Mouse (Mus musculus) kidney, postnatal 4 days (tissue): ENCODE results near the gene Fgd2.

ENCODE experiments used
- DNase-seq, 2 experiments: peaks; one replicate each; pipeline ENCODE4 v3.0.0; 2021; ENCODE audit warnings: mixed read lengths in 2 of 2

The Fgd2 gene

DNA sequence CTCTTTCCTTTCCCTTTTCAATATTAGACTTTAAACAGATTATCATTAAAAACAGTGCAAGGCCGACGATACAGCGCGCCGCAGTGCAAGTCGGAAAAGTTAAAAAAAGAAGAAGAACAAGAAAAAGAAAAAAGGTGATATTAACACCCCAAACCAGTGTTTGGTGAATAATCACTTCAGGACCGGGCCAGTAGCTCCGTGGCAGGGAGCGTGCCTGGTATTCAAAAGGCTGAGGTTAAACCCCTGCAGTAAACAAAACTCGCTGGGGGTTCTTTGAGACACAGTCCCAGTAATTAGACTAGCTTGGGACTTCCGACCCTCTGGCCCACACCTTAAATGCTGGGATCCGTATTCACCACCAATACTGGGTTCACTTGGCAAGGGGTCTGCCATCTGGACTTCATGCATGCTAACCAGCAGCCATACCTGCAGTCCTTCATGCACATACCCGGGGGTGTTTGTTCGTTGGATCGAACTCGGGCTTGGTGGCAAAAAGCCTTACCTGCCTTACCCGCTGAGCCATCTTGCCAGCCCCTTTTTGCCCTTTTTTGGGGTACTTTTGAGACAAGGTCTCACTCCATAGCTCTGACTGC is 37.8 kb downstream of the Fgd2 start:
- DNase-seq: no peak

DNA sequence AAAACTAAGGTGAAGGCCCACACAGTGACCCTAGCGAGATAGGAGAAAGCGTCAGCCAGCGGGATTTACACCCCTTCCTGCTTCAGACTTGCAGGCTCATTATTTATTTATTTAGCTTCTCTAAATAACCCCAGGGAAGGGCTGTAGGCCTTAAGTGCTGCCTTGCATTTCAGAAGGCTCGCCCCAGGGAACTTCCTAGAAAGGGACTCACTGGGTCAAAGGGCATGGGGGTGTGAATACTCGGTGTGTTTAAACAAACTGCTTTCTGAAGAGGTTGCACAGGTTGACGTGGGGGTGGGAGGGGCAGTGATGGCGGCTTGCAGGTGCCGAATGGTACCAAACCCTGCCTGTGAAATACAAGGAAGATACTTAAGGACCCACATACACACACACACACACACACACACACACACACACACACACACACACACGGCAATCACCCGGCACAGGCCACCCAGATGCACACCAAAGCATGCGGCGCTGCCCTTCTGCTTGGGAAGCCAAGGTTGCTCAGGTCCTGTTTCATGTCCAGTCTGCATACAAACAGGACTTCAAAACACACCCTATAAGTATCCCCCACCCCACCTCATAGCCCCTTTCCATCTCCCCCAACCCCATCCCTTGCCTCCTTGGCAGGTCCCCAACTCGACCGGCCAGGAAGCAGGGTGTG is 38.7 kb downstream of the Fgd2 start:
- DNase-seq: peak in 1 of 2 experiments; percentile 41

DNA sequence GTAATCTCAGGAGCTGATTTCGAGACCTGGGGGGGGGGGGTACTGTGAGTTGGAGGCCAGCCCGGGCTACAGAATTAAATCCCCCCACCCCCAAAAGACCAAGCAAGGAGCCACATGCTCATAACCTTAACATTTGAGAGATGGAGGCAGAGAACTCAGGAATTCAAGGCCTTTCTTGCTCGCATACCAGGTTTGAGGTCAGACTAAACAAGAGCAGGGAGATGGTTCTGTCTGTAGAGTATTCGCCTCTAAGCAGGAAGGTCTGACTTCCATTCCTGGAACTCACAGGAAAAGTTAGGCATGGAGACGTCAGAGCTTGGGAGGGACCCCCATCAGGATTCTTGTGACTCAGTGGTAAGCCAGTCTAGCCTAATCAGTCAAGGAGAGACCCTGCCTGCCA is 39.3 kb downstream of the Fgd2 start:
- DNase-seq: no peak

DNA sequence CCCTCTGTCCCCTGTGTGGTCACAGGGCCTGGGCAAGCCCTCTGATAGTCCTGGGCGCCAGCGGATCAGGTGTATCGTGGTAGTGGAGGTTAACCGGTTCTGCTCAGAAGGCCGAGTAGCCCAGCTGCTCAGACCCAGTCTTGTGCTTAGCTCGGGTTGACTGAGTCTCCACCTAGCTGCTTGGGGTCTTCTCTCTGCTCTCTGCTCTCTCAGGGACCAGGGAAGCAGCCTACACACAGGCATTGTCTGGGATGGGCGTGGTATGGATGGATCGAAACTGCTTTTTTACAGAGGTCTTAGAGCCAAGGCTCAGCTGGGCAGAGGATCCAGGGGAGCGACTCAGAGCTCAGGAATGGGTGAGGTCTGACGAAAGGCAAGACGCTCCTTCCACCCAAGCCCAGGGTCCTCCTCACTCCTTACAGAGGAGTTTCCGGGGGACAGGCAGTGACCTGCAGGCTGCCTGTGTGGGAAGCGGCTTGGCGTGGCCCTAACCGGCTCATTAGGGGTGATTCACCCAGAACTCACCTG is 41.1 kb downstream of the Fgd2 start:
- DNase-seq: no peak

DNA sequence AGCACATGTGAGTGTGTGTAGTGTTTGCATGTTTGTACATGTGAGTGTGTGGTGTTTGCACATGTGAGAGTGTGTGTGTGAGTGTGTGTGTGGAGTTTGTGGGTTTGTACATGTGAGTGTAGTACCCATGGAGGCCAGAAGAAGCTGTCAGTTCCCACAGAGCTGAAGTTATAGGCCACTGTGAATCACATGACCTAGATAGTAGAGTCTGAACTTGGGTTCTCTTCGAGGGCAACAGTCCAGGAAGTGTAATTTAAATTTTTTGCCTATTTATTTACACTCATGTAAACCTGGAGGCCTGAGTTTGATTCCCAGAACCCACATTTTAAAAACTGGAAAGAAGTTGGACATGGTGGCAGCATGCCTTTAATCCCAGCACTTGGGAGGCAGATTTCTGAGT is 42.5 kb downstream of the Fgd2 start:
- DNase-seq: no peak

DNA sequence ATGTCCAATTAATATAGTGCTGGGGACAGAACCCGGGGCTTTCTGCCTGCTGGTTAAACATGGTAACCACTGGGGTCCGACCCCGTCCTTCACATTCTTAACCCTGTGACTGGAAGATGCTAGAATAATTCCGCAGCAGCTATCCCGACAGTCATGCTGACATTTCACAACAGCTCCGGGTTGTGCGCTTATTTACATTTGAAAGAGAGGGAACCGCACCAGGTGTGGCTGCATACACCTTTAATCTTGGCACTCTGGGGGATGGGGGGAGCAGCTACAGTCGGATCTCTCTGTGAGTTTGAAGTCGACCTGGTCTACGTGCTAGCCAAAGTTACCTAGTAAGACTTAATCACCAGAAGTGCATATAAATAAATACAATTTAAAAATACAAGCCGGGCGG is 44.8 kb downstream of the Fgd2 start:
- DNase-seq: no peak

DNA sequence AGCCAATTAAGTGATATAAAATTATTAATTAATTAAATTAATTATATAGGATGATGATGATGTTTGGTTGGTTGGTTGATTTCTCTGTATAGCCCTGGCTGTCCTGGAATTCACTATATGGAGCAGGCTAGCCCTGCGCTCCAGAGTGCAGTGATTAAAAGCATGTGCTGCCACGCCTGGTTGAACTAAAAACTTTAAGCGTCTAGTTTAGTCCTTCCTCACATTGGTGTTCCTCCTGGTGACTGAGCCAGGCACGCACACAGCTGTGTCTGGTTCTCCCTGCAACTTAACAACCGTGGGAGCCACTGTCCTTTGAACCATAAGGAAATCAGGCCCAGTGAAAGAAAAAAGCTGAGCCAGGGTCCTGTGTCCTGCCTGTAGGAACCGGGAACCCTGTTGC is 45.4 kb downstream of the Fgd2 start:
- DNase-seq: peak in 1 of 2 experiments; percentile 23

DNA sequence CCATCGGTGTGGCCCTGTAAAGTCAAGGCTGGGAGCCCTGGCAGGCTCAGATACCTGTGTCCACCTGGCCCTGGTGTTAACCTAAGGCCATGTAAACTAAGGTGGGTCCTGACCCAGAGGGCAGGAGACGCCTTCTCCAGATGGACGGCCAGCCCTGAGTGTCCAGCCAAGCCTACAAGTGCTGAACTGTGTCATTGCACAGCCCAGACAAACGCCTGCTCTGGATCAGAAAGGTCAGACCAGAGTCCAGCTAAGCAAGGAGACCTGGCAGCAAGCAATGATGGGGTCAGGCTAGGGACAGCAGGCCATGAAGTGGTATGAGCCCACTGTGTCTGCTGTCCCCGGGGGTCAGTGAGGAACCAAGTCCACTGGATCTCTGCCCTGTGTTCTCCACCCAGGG is 46.7 kb downstream of the Fgd2 start:
- DNase-seq: no peak

DNA sequence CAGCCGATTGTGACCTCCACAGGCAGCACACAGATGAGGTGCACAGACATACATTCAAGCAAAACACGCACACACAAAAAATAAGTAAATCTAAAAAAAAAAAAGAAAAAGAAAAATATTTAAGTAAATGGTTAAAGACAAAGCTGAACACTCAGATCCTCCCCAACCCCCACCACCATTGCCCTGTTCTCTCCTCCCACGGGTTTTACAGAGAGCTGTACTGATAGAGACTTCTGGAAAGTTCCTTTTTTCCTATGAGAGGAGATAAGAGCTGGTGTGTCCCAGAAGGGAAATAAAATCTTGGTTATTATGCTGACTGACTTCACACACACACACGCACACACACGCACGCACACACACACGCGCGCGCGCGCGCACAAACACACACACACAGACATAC is 47.6 kb downstream of the Fgd2 start:
- DNase-seq: no peak

DNA sequence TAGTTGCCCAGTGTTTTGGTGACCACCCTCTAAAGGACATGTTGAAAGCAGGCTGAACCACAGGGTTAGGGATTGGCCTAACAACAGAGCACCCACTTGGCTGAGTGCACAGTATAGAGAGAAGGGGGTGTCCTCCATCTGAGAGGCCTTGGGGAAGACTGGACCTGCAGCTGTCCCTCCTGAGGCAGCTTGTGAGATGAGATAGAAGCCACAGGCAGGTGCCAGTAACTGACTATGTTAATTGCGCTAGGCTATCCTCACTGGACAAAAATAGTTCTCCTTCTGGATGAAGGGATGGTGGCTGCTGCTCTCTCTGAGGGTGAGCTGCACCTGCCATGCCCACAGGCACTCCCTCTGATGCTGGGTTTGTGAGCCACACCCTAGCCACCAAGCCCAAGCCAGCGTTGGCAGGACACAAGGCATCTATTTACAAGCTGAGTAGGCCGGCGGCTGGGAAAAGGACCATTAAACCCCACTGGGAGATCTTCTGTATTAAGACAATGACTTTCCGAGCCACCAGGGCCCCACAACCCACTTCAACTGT is 49.2 kb downstream of the Fgd2 start:
- DNase-seq: no peak

DNA sequence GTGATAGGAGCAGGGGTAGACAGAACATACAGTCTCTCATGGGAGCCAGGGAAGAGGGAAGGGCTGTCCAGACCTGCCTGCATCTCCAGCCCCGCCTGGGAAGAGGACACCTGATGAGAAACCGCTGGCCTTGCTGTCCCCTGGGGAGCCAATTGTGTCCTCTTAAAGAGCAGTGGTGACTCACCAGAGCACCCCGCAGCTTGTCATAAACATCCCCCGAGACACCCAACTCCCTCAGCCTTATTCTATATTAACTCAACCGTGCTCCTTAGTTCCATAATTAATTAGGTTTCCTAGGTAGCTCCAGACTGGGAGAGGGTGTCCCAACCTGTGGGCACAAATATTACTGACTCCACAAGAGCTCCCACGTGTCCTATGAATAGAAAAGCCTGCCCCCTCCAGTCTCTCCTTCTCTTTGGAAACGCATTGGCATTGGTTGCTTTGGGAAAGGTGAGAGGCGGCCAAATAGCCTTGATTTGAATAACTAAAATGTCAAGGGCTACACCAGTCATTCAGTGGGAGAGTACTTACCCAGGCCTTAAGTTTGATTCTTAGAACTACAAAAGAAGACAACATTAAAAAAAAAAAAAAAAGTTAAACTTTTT is 51.2 kb downstream of the Fgd2 start:
- DNase-seq: no peak

DNA sequence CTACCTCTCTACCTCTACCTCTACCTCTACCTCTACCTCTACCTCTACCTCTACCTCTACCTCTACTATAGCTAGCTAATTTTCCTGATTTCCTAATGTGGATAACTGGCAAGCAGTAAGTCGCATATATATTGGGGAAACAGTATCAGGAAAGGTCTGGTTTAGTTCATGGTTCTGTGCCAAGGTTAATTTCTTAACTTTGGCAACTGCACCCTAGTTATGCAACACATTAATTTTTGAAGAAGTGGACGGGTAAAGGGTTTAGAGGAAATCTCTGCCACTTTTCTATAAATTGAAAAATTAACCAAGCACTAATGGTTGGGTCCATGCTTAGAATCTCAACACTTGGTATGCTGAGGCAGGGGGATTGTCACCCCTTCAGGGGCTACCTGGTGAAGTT is 53.9 kb downstream of the Fgd2 start:
- no peak for DNase-seq

DNA sequence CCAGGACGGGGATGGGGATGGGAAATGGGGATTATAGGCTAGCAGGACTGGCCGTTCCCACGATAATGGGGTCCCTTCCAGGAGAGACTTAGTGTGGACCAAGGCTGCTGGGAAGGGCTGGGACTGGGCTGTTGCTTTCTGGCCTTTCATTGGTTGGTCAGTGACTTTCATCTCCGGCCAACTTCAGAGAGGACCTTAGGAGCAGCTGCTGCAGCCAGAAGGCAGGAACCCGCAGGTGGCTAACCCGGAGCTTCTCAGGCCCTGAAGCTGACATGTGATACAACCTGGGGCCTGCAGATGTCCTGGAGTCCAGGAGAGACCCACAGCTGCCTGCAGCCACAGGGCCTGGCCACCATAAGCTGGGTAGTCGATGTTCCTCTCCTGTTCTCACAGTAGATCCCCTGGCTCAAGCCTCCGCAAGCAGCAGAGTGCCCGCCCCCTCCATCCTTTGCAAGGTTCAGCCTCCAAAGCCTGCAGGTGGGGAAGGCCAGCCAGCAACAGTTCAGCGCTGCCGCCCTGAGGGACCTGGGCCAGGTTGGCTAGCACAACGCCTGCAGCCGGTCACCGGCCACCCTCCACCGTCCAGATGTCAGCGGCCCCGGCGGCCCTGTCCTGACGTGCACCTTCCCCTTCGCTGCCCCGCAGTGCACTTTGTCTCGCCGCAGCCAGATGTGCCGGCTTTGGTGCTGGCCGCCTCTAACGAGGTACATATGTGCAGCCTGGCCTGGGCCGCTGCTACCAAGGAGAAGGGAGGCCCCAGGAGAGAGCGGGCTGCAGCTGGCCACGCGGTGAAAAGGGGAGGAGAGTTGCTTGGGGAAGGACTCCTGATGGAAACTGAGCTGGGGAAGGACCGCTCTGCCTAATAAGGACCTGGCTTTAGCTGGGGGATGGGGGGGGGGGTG is 55.3 kb downstream of the Fgd2 start:
- DNase-seq: peak; percentile 56 to 71

DNA sequence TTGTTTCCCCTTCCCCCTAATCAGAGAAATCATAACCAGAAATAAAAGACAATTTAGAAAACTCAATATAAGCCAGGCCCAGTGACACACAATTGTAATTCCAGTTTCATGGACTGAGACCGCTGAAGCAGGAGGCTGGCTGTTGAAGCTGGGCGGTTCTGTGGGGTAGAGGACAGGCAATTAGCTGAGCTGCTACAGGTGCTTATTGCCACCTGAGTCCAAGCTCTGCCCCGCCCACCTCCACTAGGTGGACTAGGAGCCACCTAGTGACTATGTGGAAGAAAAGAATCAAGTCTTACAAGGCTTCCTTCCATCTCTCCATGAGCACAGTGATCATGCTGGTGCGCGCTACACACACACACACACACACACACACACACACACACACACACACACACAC is 56.0 kb downstream of the Fgd2 start:
- DNase-seq: peak; percentile 49 to 67

DNA sequence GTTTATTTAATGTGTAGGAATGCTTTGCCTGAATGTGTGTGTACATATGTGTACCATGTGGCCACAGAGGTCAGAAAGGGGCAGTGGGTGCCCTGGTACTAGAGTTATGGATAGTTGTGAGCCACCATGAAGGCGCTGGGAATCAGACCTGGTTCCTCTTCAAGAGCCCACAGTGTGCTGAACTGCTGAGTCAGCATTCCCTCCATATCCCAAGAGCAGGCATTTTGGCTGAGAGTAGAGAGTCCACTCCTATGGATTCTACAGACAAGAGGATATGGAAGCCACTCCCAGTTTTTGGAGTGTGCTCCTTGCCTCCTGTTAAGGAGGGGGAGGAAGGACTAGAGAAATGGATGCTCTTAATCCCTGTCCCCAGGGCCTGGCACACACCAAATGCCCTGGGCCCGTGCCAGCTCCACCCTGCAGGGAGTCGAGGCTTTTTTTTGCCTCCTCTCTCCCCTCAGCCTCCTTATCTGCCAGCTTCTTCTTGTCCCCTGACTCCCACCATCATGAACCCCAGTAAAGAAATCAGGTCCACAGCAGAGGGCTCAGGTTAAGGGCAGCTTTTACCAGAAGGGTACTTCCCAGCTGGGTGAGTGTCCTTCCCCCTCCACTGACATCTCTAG is 58.2 kb downstream of the Fgd2 start:
- no peak for DNase-seq

DNA sequence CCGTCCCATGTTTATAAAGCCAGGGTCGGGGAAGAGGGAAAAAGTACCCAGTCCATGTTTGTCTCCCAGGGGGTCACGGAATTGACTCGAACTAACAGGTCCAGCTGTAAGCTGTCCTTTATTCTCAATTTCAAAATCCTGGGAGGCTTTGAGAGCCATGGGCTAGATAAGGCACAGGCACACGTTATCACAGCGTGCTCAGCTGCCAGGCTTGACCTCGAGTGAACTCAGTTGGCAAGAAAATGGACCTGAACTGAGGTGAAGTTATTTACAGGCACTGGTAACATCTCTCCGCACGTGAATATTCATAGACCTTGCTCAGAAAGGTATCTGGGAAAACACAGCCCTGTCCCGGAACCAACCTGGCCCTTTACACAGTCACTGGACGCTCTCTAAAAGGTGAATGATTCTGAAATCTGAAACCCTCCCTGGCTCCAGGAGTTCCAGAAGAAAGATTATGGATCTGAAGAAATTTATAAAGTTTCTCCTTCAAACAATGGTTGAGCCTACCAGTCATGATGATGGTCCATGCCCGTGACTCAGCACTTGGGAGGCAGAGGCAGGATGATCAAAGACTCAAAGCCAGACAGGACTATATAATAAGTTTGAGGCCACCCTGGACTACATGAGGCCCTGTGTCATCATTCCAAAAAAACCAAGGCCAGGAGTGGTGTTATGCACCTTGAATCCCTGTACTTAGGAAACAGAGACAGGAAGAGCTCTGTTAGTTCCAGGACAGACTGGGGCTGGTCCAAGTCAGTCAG is 59.4 kb downstream of the Fgd2 start:
- no peak for DNase-seq

DNA sequence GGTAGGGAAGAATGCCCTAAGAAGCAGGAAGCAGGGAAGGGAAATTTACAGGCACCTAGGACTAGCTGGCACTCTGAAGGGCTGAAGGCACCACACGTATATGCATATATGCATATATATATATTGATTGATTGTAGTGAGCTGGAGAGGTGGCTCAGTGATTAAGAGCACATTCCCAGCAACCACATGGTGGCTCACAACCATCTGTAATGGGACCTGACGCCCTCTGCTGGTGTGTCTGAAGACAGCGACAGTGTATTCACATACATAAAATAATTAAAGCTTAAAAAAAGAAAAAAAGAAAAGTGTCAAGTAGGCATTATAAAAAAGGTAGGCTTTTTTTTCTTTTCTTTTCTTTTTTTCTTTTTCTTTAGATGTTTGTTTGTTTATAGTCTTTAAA is 60.6 kb downstream of the Fgd2 start:
- DNase-seq: no peak

DNA sequence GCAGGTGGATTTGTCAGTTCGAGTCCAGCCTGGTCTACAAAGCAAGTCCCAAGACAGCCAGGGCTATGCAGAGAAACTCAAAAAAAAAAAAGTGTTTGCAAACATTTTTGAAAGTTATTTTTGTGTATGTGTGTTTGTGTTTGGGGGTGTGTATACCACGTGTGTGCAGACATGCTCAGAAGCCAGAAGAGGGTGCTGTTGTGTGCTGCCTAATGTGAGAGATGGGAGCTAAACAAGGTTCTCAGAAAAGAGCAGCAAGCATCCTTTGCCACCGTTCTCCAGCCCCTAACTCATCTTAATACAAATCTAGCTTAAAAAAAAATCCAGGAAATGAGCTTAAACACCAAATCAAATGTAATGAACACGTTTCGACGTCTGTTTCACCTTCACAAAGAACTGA is 61.6 kb downstream of the Fgd2 start:
- no peak for DNase-seq

DNA sequence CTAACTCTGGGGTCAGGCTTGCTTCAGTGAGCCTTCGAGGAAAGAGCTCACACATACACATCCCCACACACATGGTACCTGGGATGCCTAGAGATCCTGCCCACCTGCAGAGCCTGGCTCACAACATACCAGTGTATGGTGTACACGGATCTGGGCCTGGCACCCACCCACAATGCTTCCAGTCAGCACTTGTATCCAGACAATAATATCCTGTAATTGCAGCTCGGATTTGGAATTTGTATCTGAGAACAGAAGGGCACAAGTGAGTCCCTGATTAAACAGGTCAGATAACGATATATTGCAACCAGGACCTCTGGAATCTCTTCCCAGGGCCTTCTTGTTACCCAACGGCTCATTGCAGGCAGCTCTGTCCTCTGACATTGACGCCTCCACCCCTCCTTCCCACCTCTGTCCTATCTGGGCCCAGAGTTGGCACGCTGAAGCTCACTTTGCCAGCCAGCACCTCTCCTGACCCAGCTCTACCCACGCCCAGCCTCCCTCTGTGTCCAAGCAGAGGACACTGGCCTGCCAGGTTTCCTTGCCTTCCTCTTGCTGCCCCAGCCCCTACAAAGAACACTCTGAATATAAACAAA is 62.3 kb downstream of the Fgd2 start:
- DNase-seq: no peak

DNA sequence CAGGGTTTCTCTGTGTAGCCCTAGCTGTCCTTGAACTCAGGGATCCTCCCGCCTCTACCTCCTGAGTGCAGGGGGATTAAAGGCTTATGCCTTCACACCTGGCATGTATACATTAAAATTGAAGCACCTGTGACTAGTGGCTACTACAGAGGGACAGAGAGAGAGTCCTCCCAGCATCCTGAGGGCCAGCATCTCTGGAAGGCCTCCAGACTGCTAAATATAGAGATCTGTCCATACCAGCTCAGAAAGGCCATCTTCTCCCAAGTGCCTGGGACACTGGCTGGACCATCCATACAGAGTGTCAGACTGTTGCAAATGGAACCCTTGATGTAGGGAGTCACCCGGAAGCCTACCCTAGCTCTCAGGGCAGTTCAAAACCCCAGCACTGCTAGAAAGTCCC is 63.3 kb downstream of the Fgd2 start:
- no peak for DNase-seq

DNA sequence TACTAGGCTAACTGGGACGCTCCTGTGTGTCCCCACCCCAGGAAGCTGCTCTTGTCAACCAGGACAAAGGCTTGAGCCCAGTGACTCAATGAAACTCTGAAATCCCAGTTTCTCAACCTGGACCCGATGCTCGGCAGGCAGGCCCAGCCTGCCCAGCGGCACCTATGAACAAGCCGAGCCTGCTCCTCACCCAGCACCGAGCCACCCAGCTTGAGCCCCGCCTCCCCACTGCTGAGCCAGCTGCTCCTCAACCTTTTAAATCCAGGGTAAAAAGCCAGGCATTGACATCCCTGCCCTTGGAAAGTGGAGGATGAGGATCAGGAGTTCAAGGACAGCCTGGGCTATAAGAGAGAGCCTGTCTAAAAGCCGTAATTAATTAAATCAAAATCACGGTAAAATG is 64.6 kb downstream of the Fgd2 start:
- DNase-seq: no peak
